Mouse (Mus musculus): ENCODE results near the gene Olah. TPM values are rescaled to one million over a fixed set of nuclear protein-coding genes. Genes with fewer than 3 reads are reported as not detected.
"Not testable (repeated sequence)": the region's sequence is repeated elsewhere in the genome, so short reads cannot be mapped to it uniquely, and the experiment has no call there.

Olah gene
- not detected in 2 replicates for polyA plus RNA-seq (2015; fragmentation: Nextera tagmentation; extraction: Ambion mirVana)

DNA sequence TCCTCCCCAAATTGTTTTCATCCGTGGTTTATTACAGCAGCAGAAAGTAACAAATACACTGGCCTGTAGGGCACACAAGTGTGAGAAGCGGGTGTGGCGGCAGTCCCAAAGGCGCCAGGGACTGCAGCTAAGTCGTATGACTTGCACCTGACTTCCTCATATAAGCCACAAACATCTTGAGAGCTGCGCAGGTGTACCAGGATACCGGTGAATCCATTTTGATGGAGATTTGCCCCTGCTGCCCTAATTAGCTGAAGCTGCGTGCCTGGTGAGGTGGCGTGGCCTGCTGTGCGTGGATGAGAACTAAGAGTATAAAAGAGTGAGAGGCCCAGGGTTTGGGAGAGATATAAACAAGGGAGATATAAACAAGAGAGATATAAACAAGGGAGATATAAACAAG lies at the start of gene Olah:
Gene Olah, minus strand, starts transcription at position 101 of the 400 bp plus-strand sequence.
- WGBS: 76% methylated on average over 10 of the region's 10 CpGs
- not testable (repeated sequence) for H3K9ac ChIP-seq; H3K36me3 ChIP-seq; H3K4me1 ChIP-seq (replicated peaks); H3K4me3 ChIP-seq; H3K4me2 ChIP-seq; H3K9me3 ChIP-seq; H3K27ac ChIP-seq (replicated peaks); H3K27me3 ChIP-seq; ATAC-seq (ENCODE audit: low FRiP score, low read depth)

DNA sequence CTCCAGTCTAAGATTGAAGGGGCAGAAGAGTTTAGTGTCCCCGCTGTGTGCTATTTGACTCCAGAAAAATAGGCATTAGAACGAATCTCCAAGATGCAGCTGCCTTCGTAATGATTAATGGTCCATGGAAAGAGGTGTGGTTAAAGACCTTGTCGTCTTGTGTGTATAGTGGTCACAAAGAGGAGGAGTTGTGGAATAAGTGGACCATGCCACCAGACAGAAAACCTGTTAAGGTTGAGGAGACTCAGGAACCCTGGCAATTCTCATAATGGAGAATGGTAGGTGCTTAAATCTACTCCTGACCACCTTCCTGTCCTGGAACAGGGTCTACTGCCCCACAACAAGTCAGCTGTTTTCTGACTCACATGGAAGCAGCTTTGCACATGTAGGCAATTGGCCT lies 49.0 kb upstream of the Olah start:
- Histone ChIP-seq H3K27ac (replicated peaks) (no peak overlapping the region), H3K4me1 (replicated peaks) (no peaks in the 10 kb centered on the region), H3K9me3 (no peaks in the 10 kb centered on the region), H3K9ac (no peak overlapping the region), H3K36me3 (peaks cover 57% of the 10 kb centered on the region), H3K4me2 (no peak overlapping the region), H3K27me3 (no peaks in the 10 kb centered on the region), H3K4me3 (no peak overlapping the region)
- 79% methylated on average over 4 of the region's 4 CpGs for WGBS
- ATAC-seq (ENCODE audit: low FRiP score, low read depth): no peak

DNA sequence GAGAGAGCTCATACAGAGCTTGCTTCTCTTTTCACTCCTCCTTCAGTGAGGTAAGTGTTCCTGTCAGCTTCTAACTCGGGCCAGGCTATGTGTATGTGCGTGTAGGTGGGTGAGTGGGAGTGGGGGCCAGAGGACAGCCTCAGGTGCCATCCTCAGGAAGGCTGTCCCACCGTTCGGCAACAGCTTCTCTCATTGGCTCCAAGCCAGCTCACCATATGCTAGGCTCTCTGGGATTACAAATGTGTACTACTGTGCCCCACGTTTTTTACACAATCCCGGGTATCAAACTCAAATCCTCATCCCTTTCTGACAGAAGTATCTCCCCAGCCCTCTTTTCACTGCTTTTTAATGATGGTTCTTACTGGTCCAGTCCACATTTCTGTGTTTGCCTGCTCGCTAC lies 47.2 kb upstream of the Olah start:
- WGBS: 76% methylated on average over 7 of the region's 7 CpGs
- no peak overlapping the region for H3K4me3 ChIP-seq
- H3K9ac ChIP-seq: no peak overlapping the region
- H3K9me3 ChIP-seq: no peaks in the 10 kb centered on the region
- ATAC-seq (ENCODE audit: low FRiP score, low read depth): no peak
- no peak overlapping the region for H3K4me2 ChIP-seq
- H3K27ac ChIP-seq (replicated peaks): no peak overlapping the region
- H3K27me3 ChIP-seq: no peaks in the 10 kb centered on the region
- peaks cover 52% of the 10 kb centered on the region for H3K36me3 ChIP-seq
- H3K4me1 ChIP-seq (replicated peaks): no peaks in the 10 kb centered on the region

DNA sequence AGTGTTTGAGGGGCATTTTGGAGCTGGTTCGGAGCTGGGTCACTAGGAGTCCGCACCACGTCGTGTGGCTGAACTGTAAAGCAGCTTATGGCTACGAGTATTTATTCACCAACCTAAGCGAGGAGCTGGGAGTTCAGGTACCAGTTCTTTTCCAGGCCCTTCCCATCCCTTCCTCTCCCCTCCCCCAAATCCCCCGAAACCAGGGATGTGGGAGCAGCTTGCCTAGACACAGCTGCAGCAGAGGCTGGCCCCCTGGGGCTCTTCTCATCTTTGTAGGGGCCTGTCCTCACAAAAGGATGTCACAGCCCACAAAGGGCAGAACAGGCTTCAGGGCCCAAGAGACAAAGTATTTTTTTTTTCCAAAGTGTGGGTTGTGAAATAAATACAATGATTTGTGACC lies 40.9 kb upstream of the Olah start:
- Histone ChIP-seq H3K9ac (no peak overlapping the region), H3K9me3 (no peaks in the 10 kb centered on the region), H3K4me3 (no peak overlapping the region), H3K27me3 (no peaks in the 10 kb centered on the region), H3K36me3 (peaks cover 22% of the 10 kb centered on the region), H3K27ac (replicated peaks) (no peak overlapping the region), H3K4me2 (no peak overlapping the region), H3K4me1 (replicated peaks) (no peaks in the 10 kb centered on the region)
- WGBS: 48% methylated on average over 7 of the region's 7 CpGs
- ATAC-seq (ENCODE audit: low FRiP score, low read depth): no peak

DNA sequence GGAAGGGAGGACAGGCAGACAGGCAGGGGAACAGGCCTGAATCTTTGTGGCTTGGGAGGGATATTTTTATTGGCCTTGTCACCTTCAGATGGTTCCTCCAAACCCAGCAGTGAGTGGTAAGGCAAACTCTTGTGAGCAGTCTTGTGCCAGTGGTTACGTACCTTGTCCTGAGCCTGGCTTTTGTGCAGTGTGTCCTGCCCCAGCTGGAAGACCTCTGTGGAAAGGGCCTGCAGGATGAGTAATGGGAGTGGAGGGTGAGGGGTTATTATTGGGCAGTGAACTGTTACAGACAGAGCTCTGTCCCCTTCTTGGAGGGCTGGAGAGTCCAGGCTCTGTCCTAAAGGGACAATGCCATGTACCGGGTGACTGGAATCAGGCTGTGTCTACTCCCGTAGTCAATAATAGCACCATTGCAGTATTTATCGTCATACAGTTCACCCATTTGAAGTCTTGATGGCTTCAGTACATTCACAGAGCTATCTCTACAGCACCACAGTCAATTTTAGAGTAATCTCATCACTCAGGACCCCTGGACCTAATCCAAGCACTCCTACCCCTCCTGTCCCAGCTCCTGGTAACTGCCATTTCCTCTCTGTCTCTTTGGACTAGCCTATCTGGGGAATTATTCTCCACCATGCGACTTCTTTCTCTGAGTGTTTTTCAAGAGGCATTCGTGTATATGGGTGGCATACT lies 38.5 kb upstream of the Olah start:
- H3K27ac ChIP-seq (replicated peaks): no peak overlapping the region
- no peaks in the 10 kb centered on the region for H3K27me3 ChIP-seq
- no peaks in the 10 kb centered on the region for H3K4me1 ChIP-seq (replicated peaks)
- no peak overlapping the region for H3K9ac ChIP-seq
- H3K4me3 ChIP-seq: no peak overlapping the region
- H3K9me3 ChIP-seq: no peaks in the 10 kb centered on the region
- H3K4me2 ChIP-seq: no peak overlapping the region
- ATAC-seq (ENCODE audit: low FRiP score, low read depth): no peak
- peaks cover 20% of the 10 kb centered on the region; the same call in 1 of the 2 replicates for H3K36me3 ChIP-seq
- 80% methylated on average over 6 of the region's 6 CpGs for WGBS

DNA sequence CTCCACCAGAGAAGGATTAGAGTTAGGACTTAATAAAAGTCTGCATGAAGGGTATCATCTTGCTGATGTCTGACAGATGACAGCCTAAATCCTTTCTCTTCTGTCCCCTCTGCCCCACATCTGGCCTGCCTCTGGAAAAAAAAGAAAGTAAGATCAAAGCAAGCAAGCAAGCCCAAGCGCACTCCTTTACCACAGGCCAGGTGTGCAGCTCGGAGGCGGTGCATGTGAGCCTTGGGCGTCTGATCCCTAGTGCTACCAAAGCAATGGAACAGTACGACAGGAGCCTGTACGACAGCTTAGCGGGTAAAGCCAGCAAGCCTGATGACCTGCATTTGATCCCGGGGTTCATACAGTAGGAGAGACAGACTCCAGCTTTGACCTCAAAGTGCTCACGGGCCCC lies 33.9 kb upstream of the Olah start:
- Histone ChIP-seq H3K4me2 (no peak overlapping the region), H3K9me3 (no peaks in the 10 kb centered on the region), H3K27ac (replicated peaks) (no peak overlapping the region), H3K27me3 (no peaks in the 10 kb centered on the region), H3K4me3 (no peak overlapping the region), H3K4me1 (replicated peaks) (no peaks in the 10 kb centered on the region), H3K36me3 (peaks cover 17% of the 10 kb centered on the region; the same call in 1 of the 2 replicates), H3K9ac (no peak overlapping the region)
- 92% methylated on average over 9 of the region's 9 CpGs for WGBS
- ATAC-seq (ENCODE audit: low FRiP score, low read depth): no peak

DNA sequence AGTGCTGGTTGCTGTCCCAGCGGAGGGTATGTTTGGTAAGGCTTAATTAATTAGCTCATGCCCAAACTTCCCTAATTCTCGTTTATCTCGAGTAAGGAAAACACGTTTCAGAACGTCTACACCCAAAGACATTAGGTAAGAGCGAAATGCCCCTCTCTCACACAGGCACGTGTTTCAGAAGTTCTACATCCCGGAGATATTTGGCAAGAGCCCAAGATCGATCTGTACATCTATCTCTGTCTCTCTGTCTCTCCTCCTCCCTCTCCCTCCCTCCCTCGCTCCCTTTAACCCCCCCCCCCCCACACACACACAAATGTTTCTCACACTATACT lies 27.5 kb upstream of the Olah start:
- 6% methylated on average over 10 of the region's 10 CpGs for WGBS
- Histone ChIP-seq H3K9me3 (no peaks in the 10 kb centered on the region), H3K4me3 (peak overlapping the region; percentile 70), H3K9ac (peak overlapping the region; percentile 61), H3K36me3 (0 out of 2 replicates have a peak, but pooled peaks cover 3% of the 10 kb centered on the region), H3K4me1 (replicated peaks) (peaks cover 16% of the 10 kb centered on the region), H3K27me3 (no peaks in the 10 kb centered on the region), H3K4me2 (peak overlapping the region; percentile 93), H3K27ac (replicated peaks) (no peak overlapping the region)
- ATAC-seq (ENCODE audit: low FRiP score, low read depth): no peak

DNA sequence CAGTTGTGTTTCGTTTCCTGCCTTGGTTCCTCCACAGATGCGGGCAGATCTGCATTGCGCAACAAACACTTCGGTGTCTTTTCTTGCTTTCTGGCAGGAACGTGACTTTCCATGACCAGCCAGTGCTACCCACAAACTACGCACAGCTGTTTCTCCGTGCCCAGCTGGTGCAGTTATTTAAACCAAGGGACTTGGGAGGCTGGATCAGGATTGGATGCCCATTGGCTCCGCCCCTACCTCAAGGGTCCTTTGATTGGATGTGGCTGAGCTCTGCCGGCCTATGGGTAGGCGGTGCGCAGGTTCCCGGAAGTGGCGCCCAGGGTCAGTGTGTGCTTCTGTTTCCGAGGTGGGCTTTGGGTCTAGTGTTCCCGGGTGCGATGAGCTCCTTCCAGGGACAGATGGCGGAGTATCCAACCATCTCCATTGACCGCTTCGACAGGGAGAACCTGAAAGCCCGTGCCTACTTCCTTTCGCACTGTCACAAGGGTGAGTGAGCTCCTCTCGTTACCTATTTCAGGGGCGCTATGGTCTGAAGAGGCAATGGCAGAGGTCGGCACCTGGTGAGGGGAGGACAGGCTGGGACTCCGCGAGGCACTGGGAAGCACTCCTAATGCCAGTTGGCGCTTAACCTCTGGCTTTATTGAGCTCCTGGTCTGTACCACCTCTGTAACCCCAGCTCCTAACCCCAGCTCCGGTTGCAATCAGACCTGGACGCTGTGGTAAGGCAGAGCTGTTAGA lies 27.0 kb upstream of the Olah start, which contains the start of gene Dclre1c:
Gene Dclre1c, plus strand, starts transcription at position 291 of the 738 bp plus-strand sequence.
- Histone ChIP-seq H3K4me2 (peak within 1 kb of the TSS; percentile 93), H3K27me3 (no peaks in the 10 kb centered on the region), H3K4me3 (peak within 1 kb of the TSS; percentile 70), H3K9me3 (no peaks in the 10 kb centered on the region), H3K9ac (peak within 1 kb of the TSS; percentile 61), H3K27ac (replicated peaks) (0 out of 2 replicates have a peak within 1 kb of the TSS, but pooled peaks have one; percentile 31), H3K4me1 (replicated peaks) (peaks cover 16% of the 10 kb centered on the region), H3K36me3 (0 out of 2 replicates have a peak, but pooled peaks cover 3% of the 10 kb centered on the region)
- 1% methylated on average over 29 of the region's 29 CpGs for WGBS
- ATAC-seq (ENCODE audit: low FRiP score, low read depth): peak; percentile 99

DNA sequence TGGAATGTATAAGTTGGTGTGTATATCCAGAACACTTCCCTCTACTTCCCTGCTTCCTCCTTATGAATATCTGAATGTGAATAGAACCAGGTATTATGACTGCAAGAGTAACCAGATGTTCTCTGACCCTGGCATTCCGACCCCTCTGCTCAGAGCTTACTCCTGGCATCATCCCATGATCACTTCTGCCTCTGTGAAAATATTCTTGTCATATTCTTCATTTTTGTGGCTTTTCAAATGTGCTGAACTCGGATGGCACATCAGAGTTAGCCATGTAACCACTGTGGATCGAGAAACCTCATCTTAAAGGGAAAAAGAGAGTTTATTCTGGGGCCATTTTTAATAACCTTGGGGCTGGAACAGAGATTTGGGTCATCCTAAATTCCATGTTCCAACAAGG lies 25.5 kb upstream of the Olah start, which contains the start of gene Meig1:
Gene Meig1, minus strand, starts transcription at position 101 of the 400 bp plus-strand sequence.
- no peak within 1 kb of the TSS for H3K9ac ChIP-seq
- H3K27ac ChIP-seq (replicated peaks): no peak within 1 kb of the TSS
- peaks cover 21% of the 10 kb centered on the region for H3K4me1 ChIP-seq (replicated peaks)
- 0 out of 2 replicates have a peak, but pooled peaks cover 3% of the 10 kb centered on the region for H3K36me3 ChIP-seq
- H3K4me3 ChIP-seq: no peak within 1 kb of the TSS
- peak within 1 kb of the TSS; percentile 93 for H3K4me2 ChIP-seq
- no peaks in the 10 kb centered on the region for H3K9me3 ChIP-seq
- ATAC-seq (ENCODE audit: low FRiP score, low read depth): no peak
- H3K27me3 ChIP-seq: peaks cover 6% of the 10 kb centered on the region; the same call in 1 of the 2 replicates
- WGBS: 74% methylated on average over 3 of the region's 3 CpGs

DNA sequence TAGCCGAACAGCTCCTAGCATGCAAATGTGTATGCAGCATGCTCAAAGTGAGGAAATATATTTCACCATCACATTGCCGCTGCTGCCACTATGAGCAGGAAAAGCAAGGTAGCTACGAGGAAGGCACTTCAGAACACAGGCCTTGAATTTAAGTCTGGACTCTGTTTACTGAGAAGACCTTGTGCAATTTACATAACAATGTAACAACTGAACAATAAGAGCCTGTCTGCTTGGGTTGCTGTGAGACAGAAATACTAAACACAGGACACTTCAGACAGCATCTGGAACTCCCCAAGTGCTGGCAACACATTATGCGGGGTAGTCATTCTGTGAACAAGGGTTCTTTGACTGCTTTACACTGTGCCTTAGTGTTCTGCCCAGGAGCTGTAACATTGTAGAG lies 23.1 kb upstream of the Olah start:
- no peak overlapping the region for H3K27ac ChIP-seq (replicated peaks)

DNA sequence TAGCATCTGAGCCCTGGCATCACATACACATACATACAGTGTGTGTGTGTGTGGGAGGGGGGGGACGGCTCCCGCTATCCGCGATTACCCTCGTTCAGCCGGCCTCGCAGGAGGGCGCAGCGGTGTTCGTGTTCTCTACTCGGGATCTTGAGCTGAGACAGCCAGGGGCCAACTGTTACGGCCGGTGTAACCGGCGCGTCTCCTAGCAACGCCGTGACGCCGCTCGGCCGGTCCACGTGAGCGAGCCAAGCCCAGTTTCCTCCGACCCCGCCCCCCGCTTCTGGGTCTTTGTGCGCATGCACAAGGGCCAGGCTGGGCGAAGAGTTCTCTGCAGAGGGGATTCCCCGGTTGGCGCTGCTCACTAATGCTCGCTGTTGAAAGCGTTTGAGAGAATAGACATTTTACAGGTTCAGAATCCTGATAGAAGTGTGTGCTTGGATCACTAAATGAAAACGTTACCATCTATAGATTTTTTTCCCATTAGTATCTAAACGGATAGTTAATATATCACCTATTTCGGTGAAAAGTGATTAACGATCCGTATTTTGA lies 21.9 kb upstream of the Olah start:
- ATAC-seq (ENCODE audit: low FRiP score, low read depth): peak; percentile 95
- no peaks in the 10 kb centered on the region for H3K36me3 ChIP-seq
- H3K9ac ChIP-seq: peak overlapping the region; percentile 51
- H3K27ac ChIP-seq (replicated peaks): 0 out of 2 replicates have a peak overlapping the region, but pooled peaks have one; percentile 30
- WGBS: under 1% methylated on average over 38 of the region's 38 CpGs
- H3K27me3 ChIP-seq: peaks cover 11% of the 10 kb centered on the region; the same call in 1 of the 2 replicates
- H3K9me3 ChIP-seq: no peaks in the 10 kb centered on the region
- H3K4me2 ChIP-seq: peak overlapping the region; percentile 68
- H3K4me1 ChIP-seq (replicated peaks): peaks cover 12% of the 10 kb centered on the region
- peak overlapping the region; percentile 61 for H3K4me3 ChIP-seq

More for the DNA sequence above, 23.1 kb upstream of the Olah start:
- H3K4me2 ChIP-seq: no peak overlapping the region
- H3K36me3 ChIP-seq: no peaks in the 10 kb centered on the region
- 37% methylated on average over 4 of the region's 4 CpGs for WGBS
- no peak overlapping the region for H3K9ac ChIP-seq
- H3K4me1 ChIP-seq (replicated peaks): peaks cover 21% of the 10 kb centered on the region
- H3K9me3 ChIP-seq: no peaks in the 10 kb centered on the region
- H3K4me3 ChIP-seq: no peak overlapping the region
- peaks cover 11% of the 10 kb centered on the region; the same call in 1 of the 2 replicates for H3K27me3 ChIP-seq
- ATAC-seq (ENCODE audit: low FRiP score, low read depth): no peak

DNA sequence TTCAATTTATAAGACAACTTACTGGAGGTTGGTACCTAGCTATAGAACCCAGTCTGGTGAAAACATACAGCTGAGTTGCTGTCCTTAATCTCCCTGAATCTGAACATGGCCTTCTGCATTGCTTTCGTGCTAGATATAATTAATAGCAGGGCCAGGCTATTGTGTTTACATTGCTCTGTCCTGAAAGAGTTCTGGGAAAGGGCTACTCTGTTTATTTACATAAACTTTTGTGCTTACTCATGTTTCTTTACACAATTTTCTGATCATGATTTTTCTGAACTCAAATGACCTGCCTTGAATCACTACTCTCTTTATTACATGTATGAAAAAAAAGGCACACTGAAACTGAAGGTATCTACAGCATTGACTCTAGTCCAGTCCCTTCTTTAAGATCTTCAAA lies 18.7 kb upstream of the Olah start:
- 73% methylated on average over 1 of the region's 1 CpGs for WGBS
- ATAC-seq (ENCODE audit: low FRiP score, low read depth): no peak
- H3K4me1 ChIP-seq (replicated peaks): peaks cover 8% of the 10 kb centered on the region
- H3K36me3 ChIP-seq: no peaks in the 10 kb centered on the region
- no peak overlapping the region for H3K27ac ChIP-seq (replicated peaks)
- H3K4me2 ChIP-seq: no peak overlapping the region
- no peaks in the 10 kb centered on the region for H3K9me3 ChIP-seq
- no peak overlapping the region for H3K4me3 ChIP-seq
- peaks cover 11% of the 10 kb centered on the region; the same call in 1 of the 2 replicates for H3K27me3 ChIP-seq
- H3K9ac ChIP-seq: no peak overlapping the region

Data from hindbrain, embryonic 15.5 days (tissue).